In the genomic region with DNA sequence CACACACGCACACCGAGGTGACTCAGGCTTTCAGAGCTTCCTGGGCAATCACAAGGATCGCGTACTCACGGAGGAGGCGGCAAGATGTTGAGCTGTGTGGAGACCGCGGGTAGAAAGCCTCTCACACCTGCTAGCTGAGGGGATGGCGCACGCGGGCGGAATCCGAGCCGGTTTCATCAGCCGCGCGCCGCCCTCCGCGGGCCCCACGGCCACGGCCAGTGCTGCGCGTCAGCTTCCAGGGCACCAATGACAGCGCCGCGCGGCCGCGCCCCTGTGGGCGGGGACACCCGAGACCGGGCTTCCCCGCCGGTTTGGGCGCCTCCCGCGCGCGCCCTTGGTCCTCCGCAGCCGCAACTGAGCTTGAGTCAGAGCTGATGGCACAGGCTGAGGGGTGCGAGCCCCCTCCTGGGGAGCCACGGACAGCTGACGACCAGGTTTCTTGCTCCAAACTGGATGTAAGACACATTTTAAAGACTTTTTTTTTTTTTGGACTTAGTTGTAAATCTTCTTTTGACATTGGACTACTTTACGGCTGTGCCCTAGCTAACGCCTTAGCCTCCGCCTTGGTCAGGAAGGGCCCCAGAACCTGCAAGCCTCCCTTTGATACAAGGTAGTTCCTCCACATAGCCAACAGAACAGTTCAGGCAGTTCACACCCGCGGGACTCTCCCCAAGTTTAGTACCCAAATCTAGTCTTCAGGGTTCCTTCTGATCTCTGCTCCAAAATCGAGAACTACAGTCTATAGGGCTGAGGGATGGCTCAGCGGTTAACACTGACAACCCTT, we compare ENCODE assay signal across 8 mouse cellular contexts. TPM values are rescaled to one million over a fixed set of nuclear protein-coding genes. Genes with fewer than 3 reads are reported as not detected.
DNase-seq lines count a peak whose midpoint lies in the region; ATAC-seq and TF ChIP-seq lines count a peak whose summit lies in the region.

A gene (minus strand): TSS at position 245 of the 784 bp plus-strand sequence.

- H3K9me3 ChIP-seq in ES-E14 (ENCODE audit: control insufficient read depth, insufficient read depth, low read depth, low read length): no peaks in the 10 kb centered on the region
- H3K9me3 ChIP-seq in forebrain, embryonic 16.5 days (ENCODE audit: control insufficient read depth, low read length): no peaks in the 10 kb centered on the region
- H3K9me3 ChIP-seq in lung, embryonic 15.5 days: no peaks in the 10 kb centered on the region

- H3K9ac ChIP-seq in ES-E14 (ENCODE audit: insufficient read depth, low read depth, low read length, poor library complexity, severe bottlenecking): peak within 1 kb of the TSS; percentile 83
- peak within 1 kb of the TSS; percentile 77 for H3K9ac ChIP-seq in forebrain, embryonic 16.5 days (replicated peaks; ENCODE audit: low read depth, low read length)
- H3K9ac ChIP-seq in lung, embryonic 15.5 days: peak within 1 kb of the TSS; percentile 72

- peaks cover 0 to 3% of the 10 kb centered on the region in 2 experiments; a peak in 1 of 4 replicates for H3K4me1 ChIP-seq in ES-E14 (ENCODE audit: control insufficient read depth in 2 of 2, insufficient read depth in 2 of 2, low read length in 2 of 2, poor library complexity in 1 of 2)
- H3K4me1 ChIP-seq in forebrain, embryonic 16.5 days (replicated peaks; ENCODE audit: control insufficient read depth, insufficient read depth, low read length): peaks cover 11% of the 10 kb centered on the region
- peaks cover 14% of the 10 kb centered on the region for H3K4me1 ChIP-seq in lung, embryonic 15.5 days

- peak; percentile 58 for DNase-seq in ES-E14 (ENCODE audit: low read depth, low spot score)
- peak; percentile 81 for DNase-seq in cerebellum, adult 11-12 months
- peak; percentile 88 for DNase-seq in heart, postnatal 36 days
- DNase-seq in layer of hippocampus, adult 8-10 months (ENCODE audit: low spot score in 2 of 2): peak; percentile 42 to 77
- peak; percentile 83 for DNase-seq in ovary, adult 18-20 months (ENCODE audit: low spot score)
- peak; percentile 91 for DNase-seq in thymus, postnatal 0 days (ENCODE audit: low spot score)

- in situ Hi-C loops in ES-E14 (cut with MboI; ENCODE audit: low sequenced_read_pairs in 2 of 2, unreplicated experiment in 2 of 2): no loop called here

- peak within 1 kb of the TSS; percentile 81 to 84 for H3K4me3 ChIP-seq in ES-E14 (ENCODE audit: insufficient read depth in 1 of 2, low read depth in 1 of 2, low read length in 2 of 2, poor library complexity in 1 of 2, severe bottlenecking in 1 of 2)
- peak within 1 kb of the TSS; percentile 82 for H3K4me3 ChIP-seq in forebrain, embryonic 16.5 days (replicated peaks; ENCODE audit: low read length)
- H3K4me3 ChIP-seq in lung, embryonic 15.5 days: peak within 1 kb of the TSS; percentile 85

- 2% methylated on average over 51 of the region's 52 CpGs for WGBS in forebrain, embryonic 16.5 days
- WGBS in lung, embryonic 15.5 days: 2% methylated on average over 51 of the region's 52 CpGs

- peaks cover under 1% of the 10 kb centered on the region; the same call in 1 of the 2 replicates for H3K36me3 ChIP-seq in ES-E14 (ENCODE audit: control insufficient read depth, insufficient read depth, low read length, poor library complexity, severe bottlenecking)
- no peaks in the 10 kb centered on the region for H3K36me3 ChIP-seq in forebrain, embryonic 16.5 days (ENCODE audit: control insufficient read depth, insufficient read depth)
- H3K36me3 ChIP-seq in lung, embryonic 15.5 days: no peaks in the 10 kb centered on the region

- H3K27ac ChIP-seq in ES-E14 (ENCODE audit: insufficient read depth, low read depth, low read length, poor library complexity, severe bottlenecking): no peak within 1 kb of the TSS
- peak within 1 kb of the TSS; percentile 29; the same call in 1 of the 2 replicates for H3K27ac ChIP-seq in forebrain, embryonic 16.5 days (ENCODE audit: low read length)
- peak within 1 kb of the TSS; percentile 64 for H3K27ac ChIP-seq in lung, embryonic 15.5 days

- H3K27me3 ChIP-seq in forebrain, embryonic 16.5 days (replicated peaks; ENCODE audit: control insufficient read depth, insufficient read depth, low read length): no peaks in the 10 kb centered on the region
- peaks cover 5% of the 10 kb centered on the region for H3K27me3 ChIP-seq in lung, embryonic 15.5 days

- ATAC-seq in forebrain, embryonic 16.5 days: peak; percentile 95
- peak; percentile 92 for ATAC-seq in lung, embryonic 15.5 days (ENCODE audit: borderline replicate concordance, extremely low read depth, low FRiP score, low TSS enrichment)

- intact Hi-C loops in heart, postnatal 36 days (cut with DNase I): loop anchor here (2.0 to 5.0 kb wide), 2 partner anchors 43 to 67 kb away; no protein-coding TSS in a partner anchor

- peak within 1 kb of the TSS; percentile 94 for H3K4me2 ChIP-seq in forebrain, embryonic 16.5 days (ENCODE audit: low read length)
- peak within 1 kb of the TSS; percentile 99 for H3K4me2 ChIP-seq in lung, embryonic 15.5 days

TF ChIP-seq in ES-E14, 5 proteins besides CTCF, POLR2A, EP300 and RAD21:
- TF ChIP-seq ZC3H11A (IDR thresholded peaks at IDR 0.05; ENCODE audit: borderline replicate concordance, low read depth, low read length) (no peak), CHD2 (IDR thresholded peaks at IDR 0.05; ENCODE audit: low read depth, low read length) (no peak), MAFK (IDR thresholded peaks at IDR 0.05; ENCODE audit: insufficient read depth, low read depth, low read length) (no peak), HCFC1 (IDR thresholded peaks at IDR 0.05; ENCODE audit: borderline replicate concordance, insufficient read depth, low read length) (0 out of 2 replicates have a peak, but pooled peaks have one; percentile 20), ZNF384 (IDR thresholded peaks at IDR 0.05; ENCODE audit: low read depth, low read length) (peak; percentile 56; the same call in 1 of the 2 replicates)

RNA-seq across cellular contexts. Expression of the gene that starts here (rescaled TPM):
- total RNA-seq in ES-E14 (2012; rRNA removed): 104 and 151 TPM in 2 replicates
- polyA plus RNA-seq in forebrain, embryonic 16.5 days (2015; fragmentation: Nextera tagmentation; extraction: Ambion mirVana): 39.3 and 42.6 TPM in 2 replicates
- 10 to 100 TPM in 1 of 2 experiments, 1 to 10 TPM in 1; 9.3 to 20.3 TPM for total RNA-seq in heart, postnatal 36 days (2021)
- total RNA-seq in layer of hippocampus, adult 8-10 months (2022): 10 to 100 TPM; 22.9 to 24.3 (median 23.5) TPM
- 15.5 TPM in 2 replicates for polyA plus RNA-seq in lung, embryonic 15.5 days (2015; fragmentation: Nextera tagmentation; extraction: Ambion mirVana)
- 15.5 and 16.5 TPM in 2 replicates for polyA plus RNA-seq in thymus, postnatal 0 days (2015; fragmentation: Nextera tagmentation; extraction: Ambion mirVana)
